Mouse (Mus musculus): Measurements from ENCODE around the gene Shroom3. TPM values are rescaled to one million over a fixed set of nuclear protein-coding genes. Genes with fewer than 3 reads are reported as not detected.

Gene Shroom3
- polyA plus RNA-seq, 1 experiment from 2014 or later = 1.5 TPM

DNA sequence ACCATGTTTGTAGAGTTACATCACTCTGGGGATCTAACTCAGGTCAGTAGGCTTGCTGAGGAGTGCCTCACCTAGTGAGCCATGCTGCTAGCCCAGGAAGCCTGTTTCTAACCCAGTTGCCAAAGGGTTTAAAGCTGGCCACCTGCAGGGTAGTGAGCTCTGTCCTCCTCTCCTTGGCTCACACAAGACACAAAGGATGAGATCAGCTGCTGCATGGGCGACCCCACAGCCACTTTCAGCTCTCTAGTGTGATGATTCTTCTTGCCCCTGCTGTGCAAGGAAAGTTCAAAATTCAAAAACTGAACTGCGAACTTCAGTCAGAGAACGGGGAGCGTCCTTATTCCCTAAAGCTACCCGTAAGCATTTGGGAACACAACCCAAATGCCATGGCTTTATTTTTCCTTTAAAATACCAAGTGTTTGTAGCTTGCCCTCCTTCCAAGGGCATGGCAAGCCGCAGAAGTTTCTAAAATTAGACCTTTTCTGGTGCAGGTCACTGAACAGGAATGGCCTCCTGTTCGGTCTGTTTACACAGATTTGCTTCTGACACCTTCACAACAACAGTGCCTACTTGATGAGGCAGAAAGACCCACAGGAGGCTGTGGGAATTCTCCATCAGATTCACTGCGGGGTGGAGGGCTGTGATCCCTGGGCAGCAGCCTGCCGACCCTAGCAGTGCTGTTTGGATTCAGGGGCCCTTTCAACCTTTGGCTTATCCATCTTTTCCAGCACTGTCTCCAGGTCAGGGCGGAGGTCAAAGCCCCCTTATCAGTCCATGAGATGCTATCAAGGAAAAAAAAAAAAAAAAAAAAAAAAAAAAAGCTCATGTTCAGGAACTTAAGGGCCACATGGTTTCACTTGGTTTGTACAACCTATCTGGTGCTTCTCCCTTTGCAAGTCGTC, 113.1 kb downstream of the Shroom3 start:
- Histone ChIP-seq H3K4me1 (ENCODE audit: control insufficient read depth, insufficient read depth, low read length) (no peaks in the 10 kb centered on the region), H3K9ac (replicated peaks; ENCODE audit: low read length) (no peak overlapping the region), H3K27ac (replicated peaks; ENCODE audit: low read depth, low read length) (no peak overlapping the region), H3K36me3 (ENCODE audit: control insufficient read depth, insufficient read depth, low read length) (no peaks in the 10 kb centered on the region), H3K9me3 (ENCODE audit: control insufficient read depth, low read length) (no peaks in the 10 kb centered on the region), H3K4me3 (replicated peaks; ENCODE audit: low read depth, low read length) (no peak overlapping the region), H3K4me2 (ENCODE audit: low read length) (no peak overlapping the region), H3K27me3 (ENCODE audit: control insufficient read depth, insufficient read depth, low read length) (no peaks in the 10 kb centered on the region)
- DNase-seq (no peak), ATAC-seq (ENCODE audit: low FRiP score, low TSS enrichment) (no peak)
- whole genome bisulfite sequencing = 31% methylated on average over 11 of the region's 11 CpGs

DNA sequence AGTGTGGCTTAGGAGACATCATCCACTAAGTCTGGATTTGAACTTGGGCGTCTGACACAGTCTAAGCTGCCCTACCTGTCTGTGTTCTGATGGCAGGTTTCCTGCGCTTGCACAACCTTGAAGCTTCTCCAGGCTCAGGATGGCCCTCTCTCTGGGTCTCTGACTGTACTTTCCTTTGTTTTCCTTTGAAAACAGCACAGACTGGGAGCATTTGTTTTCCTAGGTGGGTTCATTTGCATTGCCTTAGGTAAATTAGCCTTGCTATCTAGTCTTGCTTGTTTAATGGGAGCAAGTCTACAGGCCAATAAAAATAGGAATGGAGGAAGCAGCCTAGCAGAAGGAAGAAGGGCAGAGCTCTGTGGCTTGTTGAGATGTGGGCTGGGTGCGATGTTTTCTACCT, 114.7 kb downstream of the Shroom3 start:
- WGBS = 86% methylated on average over 3 of the region's 3 CpGs
- no peak for ATAC-seq (ENCODE audit: low FRiP score, low TSS enrichment)
- no peaks in the 10 kb centered on the region for H3K36me3 ChIP-seq (ENCODE audit: control insufficient read depth, insufficient read depth, low read length)
- no peak overlapping the region for H3K27ac ChIP-seq (replicated peaks; ENCODE audit: low read depth, low read length)
- no peaks in the 10 kb centered on the region for H3K9me3 ChIP-seq (ENCODE audit: control insufficient read depth, low read length)
- no peaks in the 10 kb centered on the region for H3K27me3 ChIP-seq (ENCODE audit: control insufficient read depth, insufficient read depth, low read length)
- DNase-seq = no peak
- H3K4me2 ChIP-seq (ENCODE audit: low read length) = no peak overlapping the region
- no peak overlapping the region for H3K4me3 ChIP-seq (replicated peaks; ENCODE audit: low read depth, low read length)
- no peaks in the 10 kb centered on the region for H3K4me1 ChIP-seq (ENCODE audit: control insufficient read depth, insufficient read depth, low read length)
- H3K9ac ChIP-seq (replicated peaks; ENCODE audit: low read length) = no peak overlapping the region

DNA sequence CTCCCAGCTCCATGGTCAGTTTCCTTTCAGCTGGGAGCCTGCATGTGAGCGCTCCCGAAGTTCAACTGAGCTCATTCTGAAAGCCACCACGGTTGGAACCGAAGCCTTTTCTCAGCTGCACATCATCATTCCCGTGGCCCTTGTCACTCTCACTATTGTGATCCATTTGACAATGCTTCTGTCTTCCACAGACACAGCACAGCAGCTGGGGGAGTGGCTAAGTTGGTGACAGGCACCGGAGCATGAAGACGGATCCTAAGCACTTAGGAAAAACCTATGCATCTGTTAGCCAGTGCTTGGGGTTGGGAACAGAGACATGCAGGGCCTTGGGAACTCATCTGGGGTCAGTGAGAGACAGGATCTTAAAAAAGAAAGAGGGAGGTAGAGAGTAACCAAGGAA, 121.1 kb downstream of the Shroom3 start:
- peaks cover 8% of the 10 kb centered on the region; the same call in 1 of the 2 replicates for H3K4me1 ChIP-seq (ENCODE audit: control insufficient read depth, insufficient read depth, low read length)
- H3K27ac ChIP-seq (replicated peaks; ENCODE audit: low read depth, low read length) = no peak overlapping the region
- no peak overlapping the region for H3K4me3 ChIP-seq (replicated peaks; ENCODE audit: low read depth, low read length)
- 0 out of 2 replicates have a peak, but pooled peaks cover 4% of the 10 kb centered on the region for H3K27me3 ChIP-seq (ENCODE audit: control insufficient read depth, insufficient read depth, low read length)
- H3K36me3 ChIP-seq (ENCODE audit: control insufficient read depth, insufficient read depth, low read length) = no peaks in the 10 kb centered on the region
- H3K9me3 ChIP-seq (ENCODE audit: control insufficient read depth, low read length) = no peaks in the 10 kb centered on the region
- ATAC-seq (ENCODE audit: low FRiP score, low TSS enrichment) (no peak), DNase-seq (no peak)
- no peak overlapping the region for H3K4me2 ChIP-seq (ENCODE audit: low read length)
- no peak overlapping the region for H3K9ac ChIP-seq (replicated peaks; ENCODE audit: low read length)
- WGBS = 8% methylated on average over 7 of the region's 7 CpGs

DNA sequence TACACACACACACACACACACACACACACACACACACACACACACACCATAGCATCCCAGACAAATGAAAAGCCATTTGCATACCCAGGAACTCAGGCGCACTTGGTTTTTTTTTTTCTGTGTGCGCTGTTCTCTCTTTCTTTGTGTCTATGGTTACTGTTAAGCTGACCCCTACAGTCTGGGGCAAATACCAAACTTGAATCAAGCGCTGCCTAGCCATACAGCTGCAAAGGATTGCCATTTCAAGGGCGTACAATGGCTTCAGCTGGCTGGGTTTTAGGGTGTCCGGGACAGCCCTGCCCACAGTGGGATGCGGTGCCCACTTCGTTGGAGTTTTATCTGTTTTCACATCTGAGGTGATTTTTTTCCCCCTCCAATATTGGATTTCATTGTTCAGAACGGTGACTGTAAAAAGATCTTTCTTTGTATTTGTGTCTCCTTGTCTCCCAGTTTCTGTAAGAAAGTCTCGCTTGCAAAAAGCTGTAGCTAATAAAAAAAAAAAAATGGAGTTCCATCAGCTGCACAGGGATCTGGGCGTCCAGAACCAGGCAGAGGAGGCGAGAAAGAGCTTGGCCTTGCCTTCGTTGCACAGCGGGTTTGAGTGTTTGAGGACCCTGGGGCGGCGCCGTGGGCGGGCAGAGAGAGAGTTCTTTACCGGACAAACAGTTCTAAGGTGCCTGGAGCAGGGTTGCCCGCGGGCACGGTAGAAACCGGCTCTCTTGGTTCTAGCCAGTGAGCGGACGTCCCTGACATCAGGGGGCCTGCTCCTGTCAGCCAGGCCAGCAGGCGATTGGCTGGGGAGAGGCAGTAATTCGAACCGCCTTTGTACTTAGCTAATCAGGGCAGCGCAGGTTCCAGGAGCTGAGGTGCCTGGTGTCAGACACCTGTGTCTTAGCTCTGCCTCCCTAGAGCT, 125.5 kb downstream of the Shroom3 start:
- no peaks in the 10 kb centered on the region for H3K36me3 ChIP-seq (ENCODE audit: control insufficient read depth, insufficient read depth, low read length)
- ATAC-seq (ENCODE audit: low FRiP score, low TSS enrichment) = peak; percentile 77
- H3K9me3 ChIP-seq (ENCODE audit: control insufficient read depth, low read length) = no peaks in the 10 kb centered on the region
- peak overlapping the region; percentile 48; the same call in 1 of the 2 replicates for H3K9ac ChIP-seq (replicated peaks; ENCODE audit: low read length)
- H3K27ac ChIP-seq (replicated peaks; ENCODE audit: low read depth, low read length) = 0 out of 2 replicates have a peak overlapping the region, but pooled peaks have one; percentile 49
- peaks cover 4% of the 10 kb centered on the region; the same call in 1 of the 2 replicates for H3K27me3 ChIP-seq (ENCODE audit: control insufficient read depth, insufficient read depth, low read length)
- H3K4me2 ChIP-seq (ENCODE audit: low read length) = peak overlapping the region; percentile 58
- H3K4me1 ChIP-seq (ENCODE audit: control insufficient read depth, insufficient read depth, low read length) = peaks cover 17% of the 10 kb centered on the region; the same call in 1 of the 2 replicates
- peak; percentile 76 for DNase-seq
- WGBS = 2% methylated on average over 28 of the region's 28 CpGs
- H3K4me3 ChIP-seq (replicated peaks; ENCODE audit: low read depth, low read length) = peak overlapping the region; percentile 26

DNA sequence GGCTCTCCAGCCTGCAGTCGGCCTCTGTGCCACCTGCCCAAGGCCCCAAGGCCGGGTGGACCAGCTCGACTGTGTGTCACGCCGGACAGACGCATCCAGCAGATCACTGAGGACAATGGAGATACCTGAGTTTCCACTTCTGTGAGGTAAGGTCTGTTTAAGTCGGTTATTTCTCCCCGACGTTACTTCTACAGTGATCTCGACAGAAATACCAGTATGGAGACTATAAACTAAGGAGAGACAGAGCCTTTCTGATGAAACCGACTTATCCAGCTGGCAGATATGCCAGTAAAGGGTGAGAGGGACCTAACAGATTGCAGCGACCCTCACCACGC, 126.1 kb downstream of the Shroom3 start:
- H3K36me3 ChIP-seq (ENCODE audit: control insufficient read depth, insufficient read depth, low read length) = no peaks in the 10 kb centered on the region
- H3K4me3 ChIP-seq (replicated peaks; ENCODE audit: low read depth, low read length) = peak overlapping the region; percentile 26
- 19% methylated on average over 13 of the region's 13 CpGs for WGBS
- H3K9me3 ChIP-seq (ENCODE audit: control insufficient read depth, low read length) = no peaks in the 10 kb centered on the region
- H3K27ac ChIP-seq (replicated peaks; ENCODE audit: low read depth, low read length) = 0 out of 2 replicates have a peak overlapping the region, but pooled peaks have one; percentile 49
- ATAC-seq (ENCODE audit: low FRiP score, low TSS enrichment) (no peak), DNase-seq (no peak)
- H3K9ac ChIP-seq (replicated peaks; ENCODE audit: low read length) = peak overlapping the region; percentile 48; the same call in 1 of the 2 replicates
- H3K27me3 ChIP-seq (ENCODE audit: control insufficient read depth, insufficient read depth, low read length) = peaks cover 4% of the 10 kb centered on the region; the same call in 1 of the 2 replicates
- H3K4me1 ChIP-seq (ENCODE audit: control insufficient read depth, insufficient read depth, low read length) = peaks cover 14% of the 10 kb centered on the region; the same call in 1 of the 2 replicates
- H3K4me2 ChIP-seq (ENCODE audit: low read length) = peak overlapping the region; percentile 58

DNA sequence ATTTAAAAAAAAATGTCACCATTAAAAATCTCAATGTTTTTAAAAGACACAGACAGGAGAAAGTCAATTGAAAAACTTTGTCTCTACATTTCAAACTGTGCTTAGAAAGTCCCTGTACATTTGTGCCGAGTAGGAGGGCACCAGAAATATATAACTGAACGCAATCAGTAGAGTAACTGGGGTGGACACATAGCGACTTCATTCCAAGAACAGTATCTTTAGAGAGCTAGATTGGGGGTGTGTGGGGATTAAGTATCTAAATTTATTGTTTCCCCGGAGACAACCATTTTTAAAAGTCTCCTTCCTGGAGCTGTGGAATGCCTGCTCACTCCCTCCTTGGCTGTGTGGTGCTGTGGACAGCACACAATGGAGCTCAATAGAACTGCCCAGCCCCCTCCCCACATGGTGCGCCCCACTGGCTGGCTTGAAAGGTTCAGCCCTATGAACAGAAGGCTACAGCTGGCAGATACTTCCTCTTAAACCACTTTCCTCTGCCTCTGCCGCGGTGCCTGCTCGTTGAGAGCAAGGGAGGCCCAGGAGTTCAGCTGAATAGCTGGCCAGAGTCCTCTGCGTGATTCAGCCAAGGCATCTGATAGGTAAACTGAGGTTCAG, 127.8 kb downstream of the Shroom3 start:
- no peaks in the 10 kb centered on the region for H3K9me3 ChIP-seq (ENCODE audit: control insufficient read depth, low read length)
- no peaks in the 10 kb centered on the region for H3K36me3 ChIP-seq (ENCODE audit: control insufficient read depth, insufficient read depth, low read length)
- H3K4me1 ChIP-seq (ENCODE audit: control insufficient read depth, insufficient read depth, low read length) = peaks cover 13% of the 10 kb centered on the region; the same call in 1 of the 2 replicates
- DNase-seq (peak; percentile 64), ATAC-seq (ENCODE audit: low FRiP score, low TSS enrichment) (peak; percentile 67; the same call in 1 of the 2 replicates)
- H3K4me3 ChIP-seq (replicated peaks; ENCODE audit: low read depth, low read length) = no peak overlapping the region
- H3K4me2 ChIP-seq (ENCODE audit: low read length) = 0 out of 2 replicates have a peak overlapping the region, but pooled peaks have one; percentile 12
- H3K9ac ChIP-seq (replicated peaks; ENCODE audit: low read length) = no peak overlapping the region
- no peak overlapping the region for H3K27ac ChIP-seq (replicated peaks; ENCODE audit: low read depth, low read length)
- peaks cover 4% of the 10 kb centered on the region; the same call in 1 of the 2 replicates for H3K27me3 ChIP-seq (ENCODE audit: control insufficient read depth, insufficient read depth, low read length)
- 4% methylated on average over 9 of the region's 9 CpGs for WGBS

DNA sequence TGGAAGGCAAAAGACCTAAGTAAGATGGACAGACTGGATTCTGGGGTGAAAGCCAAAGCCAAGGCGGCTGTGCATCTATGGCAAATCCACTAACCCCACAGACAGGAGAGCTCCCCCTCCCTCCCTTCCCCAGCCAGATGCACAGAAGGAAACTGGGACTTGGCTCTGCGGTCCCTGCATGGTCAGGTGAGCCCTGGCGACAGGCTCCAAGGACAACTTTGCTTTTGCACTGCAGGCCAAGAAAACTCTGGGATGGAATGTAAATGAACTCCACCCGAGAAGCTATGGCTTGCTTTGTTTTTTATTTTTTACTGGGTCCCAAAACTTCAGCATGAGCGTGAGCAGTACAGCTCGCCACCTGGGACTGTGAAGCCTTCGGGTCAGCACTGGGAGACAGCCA, 128.5 kb downstream of the Shroom3 start:
- WGBS = 24% methylated on average over 7 of the region's 7 CpGs
- Histone ChIP-seq H3K9ac (replicated peaks; ENCODE audit: low read length) (no peak overlapping the region), H3K4me2 (ENCODE audit: low read length) (no peak overlapping the region), H3K4me1 (ENCODE audit: control insufficient read depth, insufficient read depth, low read length) (peaks cover 13% of the 10 kb centered on the region; the same call in 1 of the 2 replicates), H3K4me3 (replicated peaks; ENCODE audit: low read depth, low read length) (no peak overlapping the region), H3K27me3 (ENCODE audit: control insufficient read depth, insufficient read depth, low read length) (peaks cover 4% of the 10 kb centered on the region; the same call in 1 of the 2 replicates), H3K36me3 (ENCODE audit: control insufficient read depth, insufficient read depth, low read length) (no peaks in the 10 kb centered on the region), H3K9me3 (ENCODE audit: control insufficient read depth, low read length) (no peaks in the 10 kb centered on the region), H3K27ac (replicated peaks; ENCODE audit: low read depth, low read length) (no peak overlapping the region)
- peak; percentile 32 for DNase-seq
- ATAC-seq (ENCODE audit: low FRiP score, low TSS enrichment) = no peak

DNA sequence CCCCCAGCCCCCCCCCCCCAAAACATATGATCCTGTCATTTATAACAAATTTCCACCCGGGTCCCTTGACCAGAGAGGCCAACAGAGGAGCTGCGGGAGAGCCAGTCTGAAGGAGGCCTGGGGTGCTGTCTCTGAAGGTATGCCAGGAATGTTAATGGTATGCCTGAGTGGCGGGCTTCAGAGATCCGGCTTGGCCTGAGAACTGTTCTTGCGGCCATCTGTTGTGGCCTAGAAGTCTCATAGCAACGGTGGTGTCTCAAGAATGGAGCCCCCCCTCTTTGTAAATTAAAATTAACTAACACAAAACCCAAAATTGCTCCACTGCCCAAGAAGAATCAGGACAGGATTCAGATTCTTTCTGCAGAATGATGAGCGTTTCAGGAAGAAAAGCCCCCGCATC, 129.7 kb downstream of the Shroom3 start:
- DNase-seq (peak; percentile 53), ATAC-seq (ENCODE audit: low FRiP score, low TSS enrichment) (no peak)

More for the DNA sequence above, 129.7 kb downstream of the Shroom3 start:
- H3K27me3 ChIP-seq (ENCODE audit: control insufficient read depth, insufficient read depth, low read length) = peaks cover 4% of the 10 kb centered on the region; the same call in 1 of the 2 replicates
- H3K9ac ChIP-seq (replicated peaks; ENCODE audit: low read length) = no peak overlapping the region
- peaks cover 13% of the 10 kb centered on the region; the same call in 1 of the 2 replicates for H3K4me1 ChIP-seq (ENCODE audit: control insufficient read depth, insufficient read depth, low read length)
- no peak overlapping the region for H3K4me3 ChIP-seq (replicated peaks; ENCODE audit: low read depth, low read length)
- 3% methylated on average over 8 of the region's 8 CpGs for WGBS
- no peak overlapping the region for H3K4me2 ChIP-seq (ENCODE audit: low read length)
- H3K9me3 ChIP-seq (ENCODE audit: control insufficient read depth, low read length) = no peaks in the 10 kb centered on the region
- no peaks in the 10 kb centered on the region for H3K36me3 ChIP-seq (ENCODE audit: control insufficient read depth, insufficient read depth, low read length)
- no peak overlapping the region for H3K27ac ChIP-seq (replicated peaks; ENCODE audit: low read depth, low read length)

All from midbrain, embryonic 14.5 days (tissue).